Mouse (Mus musculus) CD4-positive, CD25-positive, alpha-beta regulatory T cell, adult 4 months (primary cell): Measurements from ENCODE around the gene Ovca2. TPM values are rescaled to one million over a fixed set of nuclear protein-coding genes. Genes with fewer than 3 reads are reported as not detected.

Experiments used
- ATAC-seq: one replicate; pipeline ENCODE4 v1.8.0; 2017
- polyA plus RNA-seq, 2 experiments: library from polyadenylated mRNA; unstranded; fragments of 100-300 nt; shearing (Covaris generic); gene quantifications; one replicate each; pipeline ENCODE4 v1.2.1; 2017

The Ovca2 gene
- polyA plus RNA-seq, 2 experiments from 2014 or later = 19.2 to 29.4 TPM

GRCm38 (mm10) chr11:75169405-75170080 lies 9.1 kb downstream of the Ovca2 start, which contains the start of gene Hic1:
Gene Hic1, minus strand, starts transcription at chr11:75169519.
- ATAC-seq = no peak

GRCm38 (mm10) chr11:75168590-75169361 lies 9.9 kb downstream of the Ovca2 start:
- peak; percentile 22 for ATAC-seq

GRCm38 (mm10) chr11:75167643-75168589 lies 10.7 kb downstream of the Ovca2 start:
- no peak for ATAC-seq

GRCm38 (mm10) chr11:75166861-75167642 lies 11.6 kb downstream of the Ovca2 start:
- no peak for ATAC-seq

- no peak for ATAC-seq
Measured at GRCm38 (mm10) chr11:75166193-75166842, 12.3 kb downstream of the Ovca2 start.

- peak; percentile 40 for ATAC-seq
Measured at GRCm38 (mm10) chr11:75165441-75166192, 13.0 kb downstream of the Ovca2 start.

DNA sequence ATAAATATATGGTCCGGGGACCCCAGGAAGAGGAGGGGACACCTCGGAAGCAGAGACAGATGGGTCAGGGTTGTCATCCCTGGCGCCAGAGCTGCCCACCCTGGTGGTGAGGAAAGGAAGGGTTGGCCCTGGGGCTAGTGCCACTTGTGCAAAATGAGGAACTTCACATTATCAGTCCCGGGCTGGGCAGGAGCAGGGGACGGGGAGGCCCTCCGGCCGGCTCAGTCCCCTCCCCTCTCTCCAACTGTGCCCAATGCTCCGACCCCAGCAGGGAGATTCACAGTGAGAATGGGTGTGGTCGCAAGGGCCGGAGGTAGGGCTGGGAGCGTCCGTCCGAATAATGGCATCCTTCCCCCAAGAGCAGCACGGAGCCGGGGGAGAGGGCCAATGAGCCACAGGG lies 13.9 kb downstream of the Ovca2 start:
- ATAC-seq = no peak

DNA sequence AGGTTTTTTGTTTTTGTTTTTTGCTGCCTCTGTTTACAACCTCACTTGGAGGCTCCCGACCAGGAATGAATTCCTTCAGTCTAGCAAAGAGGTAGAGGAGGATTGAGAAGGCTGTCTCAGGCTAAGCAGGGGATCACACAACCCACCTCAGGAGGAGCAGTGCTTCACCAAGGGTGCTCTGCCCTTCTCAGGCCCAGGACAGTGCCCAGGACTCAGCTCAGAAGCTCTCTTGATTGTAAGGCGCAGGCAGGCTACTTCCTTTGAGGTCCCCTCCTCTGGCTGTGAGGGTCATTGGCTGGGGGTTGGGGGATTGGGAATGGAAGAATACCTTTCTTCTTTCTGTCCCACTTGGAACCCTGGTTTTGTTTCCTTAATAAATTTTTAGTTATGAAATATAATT lies 14.6 kb downstream of the Ovca2 start:
- ATAC-seq = no peak

DNA sequence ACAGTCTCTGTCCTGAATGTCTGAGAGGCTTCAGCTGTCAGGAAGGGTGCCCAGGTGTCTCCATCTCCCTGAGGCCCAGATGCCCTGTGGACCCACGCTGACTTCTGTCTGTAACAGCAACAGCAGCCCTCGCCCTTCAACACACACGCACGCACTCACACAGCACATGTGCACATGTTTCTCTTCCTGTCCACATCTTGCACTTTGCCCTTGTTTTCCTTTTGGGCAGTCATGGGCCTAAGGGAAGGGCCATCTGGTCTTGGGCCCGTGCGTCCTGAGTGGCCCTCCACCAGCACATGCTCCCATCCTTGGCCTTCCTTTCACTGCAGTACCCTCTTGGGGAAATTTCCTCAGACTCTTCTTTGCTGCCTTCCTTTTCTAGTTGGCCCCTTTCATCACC lies 15.3 kb downstream of the Ovca2 start:
- ATAC-seq = no peak

GRCm38 (mm10) chr11:75162591-75163080 lies 16.0 kb downstream of the Ovca2 start:
- ATAC-seq = no peak

DNA sequence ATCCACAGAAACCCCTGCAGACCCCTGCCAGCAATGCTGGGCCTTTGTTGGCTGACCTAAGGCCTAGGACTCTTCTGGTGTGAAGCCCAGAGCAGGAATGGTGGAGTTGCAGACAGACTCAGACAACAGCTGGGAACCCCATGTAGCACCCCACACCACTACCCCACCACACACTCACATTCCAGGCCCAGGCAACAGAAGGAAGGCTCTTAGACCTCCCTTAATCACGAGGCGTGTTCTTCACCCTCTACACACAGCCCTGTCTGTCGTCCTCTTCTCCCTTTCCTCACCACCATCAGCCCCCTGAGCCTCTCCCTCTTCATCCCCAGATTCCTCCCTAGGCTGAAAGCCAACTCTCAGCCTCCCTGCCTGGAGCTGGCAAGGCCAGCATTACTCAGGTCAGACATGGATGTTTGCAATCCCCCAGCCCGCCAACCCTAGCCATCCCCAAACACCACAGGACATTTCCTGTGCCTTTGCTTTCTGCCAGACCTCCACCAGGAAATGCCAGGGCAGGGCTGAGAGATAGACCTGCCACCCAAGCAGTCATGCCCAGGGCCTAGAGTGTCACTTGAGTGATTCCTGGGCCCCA lies 17.1 kb downstream of the Ovca2 start:
- no peak for ATAC-seq

GRCm38 (mm10) chr11:75160954-75161353 lies 17.7 kb downstream of the Ovca2 start:
- ATAC-seq = no peak

DNA sequence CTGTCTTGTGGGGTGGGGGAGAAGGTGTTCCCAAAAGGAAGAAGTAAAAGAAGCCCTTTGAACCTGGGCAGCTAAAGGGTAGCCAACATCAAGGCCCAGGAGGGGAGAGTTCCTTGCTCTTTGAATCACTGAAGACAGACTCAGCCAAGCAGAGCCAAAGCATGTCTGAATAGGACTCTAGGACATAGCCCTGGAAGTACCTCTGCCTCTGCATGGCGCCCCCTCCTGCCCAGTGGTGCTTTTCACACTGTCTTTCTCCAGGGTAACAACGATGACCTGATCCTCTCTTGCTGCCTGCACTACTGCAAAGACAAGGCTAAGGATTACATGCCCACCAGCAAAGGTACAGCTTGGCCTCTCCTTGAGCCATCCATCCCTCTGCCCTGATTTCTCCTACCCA lies 19.1 kb downstream of the Ovca2 start:
- ATAC-seq = no peak

DNA sequence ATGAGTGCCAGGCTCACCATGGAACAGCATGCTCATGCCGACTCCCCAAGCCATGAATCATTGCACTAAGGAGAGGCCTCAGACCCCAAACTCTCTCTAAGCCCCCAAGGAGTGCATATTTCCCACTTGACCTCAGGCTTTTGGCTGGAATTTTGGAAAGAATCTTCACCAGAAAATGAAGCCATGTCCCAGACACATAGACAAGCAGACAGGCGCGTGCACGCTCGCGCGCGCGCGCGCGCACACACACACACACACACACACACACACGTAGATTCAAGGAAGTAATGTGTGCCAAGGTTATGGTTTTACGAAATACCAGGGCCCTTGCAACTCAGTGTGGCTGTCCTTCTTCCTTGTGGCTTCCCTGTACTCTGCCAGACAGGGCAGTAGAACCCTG lies 20.2 kb downstream of the Ovca2 start:
- no peak for ATAC-seq

- no peak for ATAC-seq
Measured at GRCm38 (mm10) chr11:75157901-75158300, 20.7 kb downstream of the Ovca2 start.

DNA sequence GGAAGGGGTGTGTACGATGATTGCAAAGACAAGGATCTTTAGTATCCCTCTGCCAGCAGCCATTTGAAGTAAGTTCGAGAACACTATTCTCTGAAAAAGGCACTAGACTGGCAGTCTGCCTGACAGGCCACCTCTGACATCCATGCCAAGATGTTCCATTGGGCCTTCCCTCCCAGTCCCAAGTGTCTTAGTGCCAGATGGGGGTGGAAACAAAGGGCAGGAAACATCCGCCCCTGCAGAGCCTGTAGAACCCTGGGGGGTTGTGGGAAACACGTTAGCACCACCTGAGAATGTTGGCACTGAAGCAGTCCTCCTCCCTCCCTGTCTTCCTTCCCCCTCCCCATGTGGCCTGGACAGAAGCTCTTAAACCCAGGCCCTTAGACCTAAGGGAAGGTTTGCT lies 21.6 kb downstream of the Ovca2 start:
- ATAC-seq = no peak

DNA sequence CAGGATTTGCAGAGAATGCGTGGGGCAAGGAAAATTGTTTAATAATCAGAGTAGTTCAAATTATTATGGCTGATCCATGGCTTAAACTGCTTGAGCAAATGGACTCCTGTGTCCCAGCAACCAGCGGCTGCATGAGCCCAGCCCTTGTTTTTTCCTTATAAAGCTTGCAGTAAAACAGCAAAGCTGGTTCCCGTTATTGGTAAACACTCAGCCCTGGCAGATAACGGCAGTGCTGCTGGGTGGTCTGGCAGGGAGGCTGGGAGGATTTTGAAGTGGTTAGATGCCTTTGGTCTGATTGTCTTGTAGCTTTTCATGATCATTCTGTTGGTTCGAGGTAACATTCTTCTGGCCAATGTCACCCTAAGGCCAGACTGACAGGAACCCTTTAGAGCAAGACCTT lies 22.2 kb downstream of the Ovca2 start:
- ATAC-seq = no peak

DNA sequence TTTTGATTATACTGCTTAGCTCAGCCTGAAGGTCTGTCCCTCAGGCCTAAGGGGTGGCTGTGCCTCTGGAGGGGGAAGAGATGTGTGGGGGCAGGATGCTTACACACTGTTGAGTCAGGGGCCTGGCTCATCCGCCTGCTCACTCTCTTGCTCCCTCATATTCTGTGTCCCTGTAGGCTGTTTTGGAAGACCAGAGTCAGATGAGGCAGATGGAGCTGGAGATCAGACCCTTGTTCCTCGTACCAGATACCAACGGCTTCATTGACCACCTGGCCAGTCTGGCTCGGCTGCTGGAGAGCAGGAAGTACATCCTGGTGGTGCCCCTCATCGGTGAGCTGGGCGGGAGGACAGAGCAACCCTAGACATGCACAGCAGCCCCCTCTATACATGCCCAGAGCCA lies 22.6 kb downstream of the Ovca2 start:
- no peak for ATAC-seq

- peak; percentile 90 for ATAC-seq
Measured at GRCm38 (mm10) chr11:75154053-75154585, 24.5 kb downstream of the Ovca2 start.
